ENCODE assay signal across 10 mouse cellular contexts in the genomic region with DNA sequence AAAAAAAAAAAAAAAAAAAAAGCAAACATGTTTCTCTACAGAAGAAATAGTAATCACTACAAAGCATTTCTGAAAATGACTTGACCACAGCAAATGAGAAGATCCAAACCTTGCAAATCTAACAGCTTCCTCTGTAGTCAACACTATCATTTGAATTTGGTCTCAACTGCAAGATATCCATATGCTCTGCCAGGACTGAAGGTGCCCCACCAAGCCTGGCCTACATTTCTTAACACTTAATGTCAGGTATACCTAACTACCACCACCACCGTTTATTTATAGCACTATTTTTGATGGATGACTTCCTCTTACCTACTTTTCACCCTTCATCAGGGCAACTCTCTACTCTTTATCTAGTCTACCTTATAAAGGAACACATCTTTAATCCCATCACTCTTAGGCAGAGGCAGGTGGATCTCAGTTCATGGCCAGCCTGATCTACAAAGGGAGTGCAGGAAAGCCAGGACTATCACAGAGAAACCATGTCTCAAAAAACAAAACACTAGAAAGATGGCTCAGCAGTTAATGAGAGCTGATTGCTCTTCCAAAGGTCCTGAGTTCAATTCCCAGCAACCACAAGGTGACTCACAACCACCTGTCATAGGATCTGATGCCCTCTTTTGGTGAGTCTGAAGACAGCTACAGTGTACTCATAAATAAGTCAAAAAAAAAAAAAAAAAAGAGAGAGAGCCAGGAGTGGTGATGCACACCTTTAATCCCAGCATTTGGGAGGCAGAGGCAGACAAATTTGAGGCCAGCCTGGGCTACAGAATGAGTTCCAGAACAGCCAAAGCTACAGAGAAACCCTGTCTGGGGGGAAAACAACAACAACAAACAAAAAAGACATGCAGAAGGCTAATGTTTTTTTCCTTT. TPM values are rescaled to one million over a fixed set of nuclear protein-coding genes. Genes with fewer than 3 reads are reported as not detected.
DNase-seq lines count a peak whose midpoint lies in the region; ATAC-seq and TF ChIP-seq lines count a peak whose summit lies in the region.
"Had no signal": no experiment of that assay in that cellular context is flagged by ENCODE, and none has a peak within 500 bp of the region (broad histone marks: within the 10 kb centered on the region; RNA-seq: fewer than 3 reads in every experiment).

No protein-coding gene starts in this region.

- TF ChIP-seq CTCF in hindbrain, postnatal 0 days (IDR thresholded peaks at IDR 0.05; ENCODE audit: low read depth): no peak

- no peak for DNase-seq in kidney, postnatal 10 days
- peak; percentile 17 for DNase-seq in T-cell, adult 2 months (ENCODE audit: low spot score)
- DNase-seq in hindbrain, postnatal 0 days (ENCODE audit: low spot score): no peak
- no peak for DNase-seq in spleen, postnatal 10 days (ENCODE audit: low spot score in 2 of 2)
- DNase-seq in adrenal gland, adult 18-20 months (ENCODE audit: low spot score in 2 of 2): no peak
- DNase-seq in urinary bladder, postnatal 4 days (ENCODE audit: low spot score in 2 of 2): no peak
- DNase-seq: adrenal gland, postnatal 14 days had no signal

- no peak overlapping the region for H3K27ac ChIP-seq in kidney, embryonic 15.5 days
- no peak overlapping the region for H3K27ac ChIP-seq in hindbrain, postnatal 0 days
- no peak overlapping the region for H3K27ac ChIP-seq in midbrain, embryonic 16.5 days (ENCODE audit: low read length)

- peak overlapping the region; percentile 81 for H3K4me3 ChIP-seq in kidney, embryonic 15.5 days (replicated peaks)
- H3K4me3 ChIP-seq in hindbrain, postnatal 0 days (ENCODE audit: low read length): no peak overlapping the region
- no peak overlapping the region for H3K4me3 ChIP-seq in midbrain, embryonic 16.5 days (ENCODE audit: low read depth, low read length)

- H3K36me3 ChIP-seq in kidney, embryonic 15.5 days: peaks cover 25% of the 10 kb centered on the region
- H3K36me3 ChIP-seq in hindbrain, postnatal 0 days (ENCODE audit: insufficient read depth, low read length): no peaks in the 10 kb centered on the region
- H3K36me3 ChIP-seq in midbrain, embryonic 16.5 days (ENCODE audit: control insufficient read depth, insufficient read depth, low read length): 0 out of 2 replicates have a peak, but pooled peaks cover 4% of the 10 kb centered on the region

- WGBS in kidney, embryonic 15.5 days: 64% methylated on average over 1 of the region's 1 CpGs
- WGBS in hindbrain, postnatal 0 days: 95% methylated on average over 1 of the region's 1 CpGs
- 88% methylated on average over 1 of the region's 1 CpGs for WGBS in midbrain, embryonic 16.5 days

- no peaks in the 10 kb centered on the region for H3K9me3 ChIP-seq in kidney, embryonic 15.5 days (replicated peaks)
- H3K9me3 ChIP-seq in hindbrain, postnatal 0 days (ENCODE audit: low read length): no peaks in the 10 kb centered on the region
- no peaks in the 10 kb centered on the region for H3K9me3 ChIP-seq in midbrain, embryonic 16.5 days (replicated peaks; ENCODE audit: control insufficient read depth, low read length, poor library complexity, severe bottlenecking)

- no peak for ATAC-seq in kidney, embryonic 15.5 days (replicated peaks; ENCODE audit: low FRiP score)
- no peak for ATAC-seq in hindbrain, postnatal 0 days
- no peak for ATAC-seq in midbrain, embryonic 16.5 days

- H3K4me2 ChIP-seq in kidney, embryonic 15.5 days: peak overlapping the region; percentile 71
- peak overlapping the region; percentile 63 for H3K4me2 ChIP-seq in hindbrain, postnatal 0 days (ENCODE audit: low read depth, low read length)
- peak overlapping the region; percentile 80 for H3K4me2 ChIP-seq in midbrain, embryonic 16.5 days (ENCODE audit: low read length)

- H3K4me1 ChIP-seq in kidney, embryonic 15.5 days: peaks cover 44% of the 10 kb centered on the region
- H3K4me1 ChIP-seq in hindbrain, postnatal 0 days (ENCODE audit: insufficient read depth, low read length): 0 out of 2 replicates have a peak, but pooled peaks cover 5% of the 10 kb centered on the region
- peaks cover 40% of the 10 kb centered on the region for H3K4me1 ChIP-seq in midbrain, embryonic 16.5 days (ENCODE audit: control insufficient read depth, insufficient read depth, low read length)

- no peak overlapping the region for H3K9ac ChIP-seq in kidney, embryonic 15.5 days
- no peak overlapping the region for H3K9ac ChIP-seq in hindbrain, postnatal 0 days (replicated peaks; ENCODE audit: low read length)
- H3K9ac ChIP-seq in midbrain, embryonic 16.5 days (ENCODE audit: low read depth, low read length): no peak overlapping the region

- H3K27me3 ChIP-seq in kidney, embryonic 15.5 days: no peaks in the 10 kb centered on the region
- no peaks in the 10 kb centered on the region for H3K27me3 ChIP-seq in hindbrain, postnatal 0 days (ENCODE audit: insufficient read depth, low read length)
- H3K27me3 ChIP-seq in midbrain, embryonic 16.5 days (ENCODE audit: control insufficient read depth, insufficient read depth, low read depth, low read length): no peaks in the 10 kb centered on the region

RNA-seq across cellular contexts. Expression of a gene that starts 2.3 kb away (rescaled TPM):
- polyA plus RNA-seq in kidney, embryonic 15.5 days (2015; fragmentation: Nextera tagmentation; extraction: Ambion mirVana): 682 and 728 TPM in 2 replicates
- total RNA-seq in hindbrain, postnatal 0 days (2014; rRNA removed): 69.5 and 78.6 TPM in 2 replicates
- 285 and 291 TPM in 2 replicates for polyA plus RNA-seq in hindbrain, postnatal 0 days (2015; fragmentation: Nextera tagmentation; extraction: Ambion mirVana)
- 449 and 518 TPM in 2 replicates for polyA plus RNA-seq in midbrain, embryonic 16.5 days (2015; fragmentation: Nextera tagmentation; extraction: Ambion mirVana)
- 100 to 1,000 TPM; 285 to 298 TPM for total RNA-seq in adrenal gland, adult 18-20 months (2021)

RNA-seq across cellular contexts. Expression of a gene that starts 9.0 kb away (rescaled TPM):
- 79.3 and 81.1 TPM in 2 replicates for polyA plus RNA-seq in kidney, embryonic 15.5 days (2015; fragmentation: Nextera tagmentation; extraction: Ambion mirVana)
- 2.9 and 10.9 TPM in 2 replicates for total RNA-seq in hindbrain, postnatal 0 days (2014; rRNA removed)
- 53.4 and 53.7 TPM in 2 replicates for polyA plus RNA-seq in hindbrain, postnatal 0 days (2015; fragmentation: Nextera tagmentation; extraction: Ambion mirVana)
- polyA plus RNA-seq in midbrain, embryonic 16.5 days (2015; fragmentation: Nextera tagmentation; extraction: Ambion mirVana): 45.9 and 46.5 TPM in 2 replicates
- total RNA-seq in adrenal gland, adult 18-20 months (2021): 1 to 10 TPM in 1 of 2 experiments, under 1 TPM in 1; 0.35 to 1.3 TPM

RNA-seq across cellular contexts. Expression of a gene that starts 59.3 kb away (rescaled TPM):
- not detected in 2 replicates for polyA plus RNA-seq in kidney, embryonic 15.5 days (2015; fragmentation: Nextera tagmentation; extraction: Ambion mirVana)
- total RNA-seq in hindbrain, postnatal 0 days (2014; rRNA removed): not detected in 2 replicates
- polyA plus RNA-seq in hindbrain, postnatal 0 days (2015; fragmentation: Nextera tagmentation; extraction: Ambion mirVana): not detected in 2 replicates
- polyA plus RNA-seq in midbrain, embryonic 16.5 days (2015; fragmentation: Nextera tagmentation; extraction: Ambion mirVana): not detected in 2 replicates
- total RNA-seq in adrenal gland, adult 18-20 months (2021): not detected
- total RNA-seq: adrenal gland, postnatal 14 days had no signal
- polyA plus RNA-seq: gonadal fat pad, adult 2 months had no signal
